Mouse (Mus musculus) heart, adult 2 months (tissue): ENCODE results near the gene Maml3.

Experiments used
- CTCF ChIP-seq: fragments of 200-600 bp; IDR thresholded peaks from 2 replicates; pipeline ENCODE4 v1.8.1; 2022; ENCODE audit warnings: antibody characterized with exemption, mild to moderate bottlenecking, moderate library complexity
- EP300 ChIP-seq: fragments of 200-500 bp; IDR thresholded peaks from 2 replicates; pipeline ENCODE4 v1.6.1; 2011; ENCODE audit warnings: low read depth, low read length, control low read depth; ENCODE audit not compliant: insufficient read depth
- POLR2A ChIP-seq: fragments of 200-500 bp; IDR thresholded peaks from 2 replicates; pipeline ENCODE4 v1.6.1; 2011; ENCODE audit warnings: mild to moderate bottlenecking, low read depth, low read length, control low read depth; ENCODE audit not compliant: insufficient read depth

DNA sequence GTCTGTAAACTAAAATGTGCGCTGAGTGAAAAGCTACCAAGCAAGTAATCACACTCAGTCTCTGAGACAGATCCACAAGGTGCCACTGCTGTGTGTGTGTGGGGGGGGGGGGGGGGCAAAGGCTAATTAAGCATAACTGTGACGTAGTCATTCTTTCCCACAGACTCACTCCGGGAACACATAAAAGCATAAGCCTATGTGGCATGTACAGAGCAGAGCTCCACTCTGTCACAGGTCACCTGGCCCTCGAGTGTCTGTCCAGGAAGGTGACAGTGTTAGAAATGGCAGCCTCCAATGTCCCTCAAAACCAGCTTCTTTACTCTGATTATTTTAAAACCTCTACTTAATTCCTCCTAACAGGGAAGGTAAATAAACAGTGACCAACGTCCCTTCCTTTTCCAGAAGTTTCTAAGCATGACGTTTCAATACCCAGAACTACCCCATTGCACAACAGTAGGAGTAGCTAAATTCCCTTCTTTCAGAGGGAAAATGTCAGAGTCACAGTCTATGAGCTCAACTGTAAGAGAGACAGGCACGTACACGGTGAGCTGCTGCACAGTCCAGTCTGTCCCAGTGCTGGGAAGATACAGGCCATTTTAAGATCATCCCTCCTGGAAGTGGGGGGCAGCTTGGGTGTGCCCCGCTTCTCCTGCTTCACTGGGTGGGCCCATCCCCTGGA, 93.7 kb downstream of the Maml3 start:
- TF ChIP-seq CTCF (no peak), EP300 (no peak), POLR2A (no peak)
